Mouse (Mus musculus): ENCODE results near the gene Vmn1r44. TPM values are rescaled to one million over a fixed set of nuclear protein-coding genes. Genes with fewer than 3 reads are reported as not detected.
"Not testable (repeated sequence)": the region's sequence is repeated elsewhere in the genome, so short reads cannot be mapped to it uniquely, and the experiment has no call there.

The Vmn1r44 gene
- total RNA-seq (2014; fragmentation: Nextera tagmentation) (not detected in 2 replicates), total RNA-seq (2017) (0.27 and 0.29 TPM in 2 replicates), polyA plus RNA-seq (2012) (not detected in 2 replicates)

- no peak for DNase-seq (ENCODE audit: low spot score)
- Histone ChIP-seq H3K9me3 (replicated peaks) (no peaks in the 10 kb centered on the region), H3K27me3 (ENCODE audit: insufficient read depth, low read length) (no peaks in the 10 kb centered on the region), H3K4me1 (ENCODE audit: insufficient read depth, low read depth, low read length) (no peaks in the 10 kb centered on the region), H3K36me3 (replicated peaks) (no peaks in the 10 kb centered on the region), H3K4me3 (ENCODE audit: low read depth, low read length) (no peak within 1 kb of the TSS)
- no peak for TF ChIP-seq GATA1 (IDR thresholded peaks at IDR 0.05; ENCODE audit: borderline replicate concordance, low read length)
- ATAC-seq (ENCODE audit: extremely low read depth, insufficient number of reproducible peaks, low FRiP score, poor library complexity, severe bottlenecking), result no peak
These were observed at the start of gene Vmn1r44 for GRCm38 (mm10) chr6:89883360-89883759. TSS of gene Vmn1r44 (plus strand) at chr6:89883660.

GRCm38 (mm10) chr6:89857552-89857951 lies 25.9 kb upstream of the Vmn1r44 start:
- H3K4me1 ChIP-seq (ENCODE audit: insufficient read depth, low read depth, low read length), result no peaks in the 10 kb centered on the region
- no peak for DNase-seq (ENCODE audit: low spot score)

GRCm38 (mm10) chr6:89859839-89860238 lies 23.6 kb upstream of the Vmn1r44 start:
- no peak for TF ChIP-seq GATA1 (IDR thresholded peaks at IDR 0.05; ENCODE audit: borderline replicate concordance, low read length)
- TF ChIP-seq GATA2 (IDR thresholded peaks at IDR 0.05; ENCODE audit: borderline replicate concordance, low read depth, low read length), result no peak
- no peak for TF ChIP-seq TAL1 (conservative IDR thresholded peaks at IDR 0.05; ENCODE audit: low read depth, low read length)
- no peak for TF ChIP-seq CTCF (IDR thresholded peaks at IDR 0.05; ENCODE audit: low read depth, low read length)
- TF ChIP-seq POLR2AphosphoS5 (IDR thresholded peaks at IDR 0.05; ENCODE audit: insufficient replicate concordance, low read depth, low read length), result no peak
- Histone ChIP-seq H3K4me1 (ENCODE audit: insufficient read depth, low read depth, low read length) (no peaks in the 10 kb centered on the region), H3K36me3 (replicated peaks) (no peaks in the 10 kb centered on the region), H3K9me3 (replicated peaks) (no peaks in the 10 kb centered on the region), H3K4me3 (ENCODE audit: low read depth, low read length) (no peak overlapping the region), H3K27me3 (ENCODE audit: insufficient read depth, low read length) (0 out of 2 replicates have a peak, but pooled peaks cover under 1% of the 10 kb centered on the region)
- DNase-seq (ENCODE audit: low spot score) (no peak), ATAC-seq (ENCODE audit: extremely low read depth, insufficient number of reproducible peaks, low FRiP score, poor library complexity, severe bottlenecking) (no peak)

More at GRCm38 (mm10) chr6:89857552-89857951, 25.9 kb upstream of the Vmn1r44 start:
- Histone ChIP-seq H3K27me3 (ENCODE audit: insufficient read depth, low read length) (no peaks in the 10 kb centered on the region; the same call in 1 of the 2 replicates), H3K4me3 (ENCODE audit: low read depth, low read length) (no peak overlapping the region), H3K9me3 (replicated peaks) (no peaks in the 10 kb centered on the region), H3K36me3 (replicated peaks) (no peaks in the 10 kb centered on the region)
- no peak for TF ChIP-seq GATA1 (IDR thresholded peaks at IDR 0.05; ENCODE audit: borderline replicate concordance, low read length)
- TF ChIP-seq TAL1 (conservative IDR thresholded peaks at IDR 0.05; ENCODE audit: low read depth, low read length), result no peak
- TF ChIP-seq GATA2 (IDR thresholded peaks at IDR 0.05; ENCODE audit: borderline replicate concordance, low read depth, low read length), result no peak
- no peak for TF ChIP-seq POLR2AphosphoS5 (IDR thresholded peaks at IDR 0.05; ENCODE audit: insufficient replicate concordance, low read depth, low read length)
- no peak for TF ChIP-seq CTCF (IDR thresholded peaks at IDR 0.05; ENCODE audit: low read depth, low read length)
- ATAC-seq (ENCODE audit: extremely low read depth, insufficient number of reproducible peaks, low FRiP score, poor library complexity, severe bottlenecking), result no peak

- no peak for TF ChIP-seq TAL1 (conservative IDR thresholded peaks at IDR 0.05; ENCODE audit: low read depth, low read length)
- ATAC-seq (ENCODE audit: extremely low read depth, insufficient number of reproducible peaks, low FRiP score, poor library complexity, severe bottlenecking), result no peak
- Histone ChIP-seq H3K36me3 (replicated peaks) (no peaks in the 10 kb centered on the region), H3K4me3 (ENCODE audit: low read depth, low read length) (no peak overlapping the region), H3K4me1 (ENCODE audit: insufficient read depth, low read depth, low read length) (no peaks in the 10 kb centered on the region), H3K27me3 (ENCODE audit: insufficient read depth, low read length) (0 out of 2 replicates have a peak, but pooled peaks cover 2% of the 10 kb centered on the region), H3K9me3 (replicated peaks) (no peaks in the 10 kb centered on the region)
- no peak for DNase-seq (ENCODE audit: low spot score)
These were observed 19.7 kb upstream of the Vmn1r44 start for GRCm38 (mm10) chr6:89863792-89864191.

GRCm38 (mm10) chr6:89867276-89867675 lies 16.2 kb upstream of the Vmn1r44 start:
- no peak for DNase-seq (ENCODE audit: low spot score)
- Histone ChIP-seq H3K36me3 (replicated peaks) (no peaks in the 10 kb centered on the region), H3K4me3 (ENCODE audit: low read depth, low read length) (no peak overlapping the region), H3K27me3 (ENCODE audit: insufficient read depth, low read length) (0 out of 2 replicates have a peak, but pooled peaks cover 2% of the 10 kb centered on the region), H3K4me1 (ENCODE audit: insufficient read depth, low read depth, low read length) (no peaks in the 10 kb centered on the region), H3K9me3 (replicated peaks) (no peaks in the 10 kb centered on the region)
- ATAC-seq (ENCODE audit: extremely low read depth, insufficient number of reproducible peaks, low FRiP score, poor library complexity, severe bottlenecking), result no peak
- TF ChIP-seq GATA2 (IDR thresholded peaks at IDR 0.05; ENCODE audit: borderline replicate concordance, low read depth, low read length) (no peak), TAL1 (conservative IDR thresholded peaks at IDR 0.05; ENCODE audit: low read depth, low read length) (no peak), POLR2AphosphoS5 (IDR thresholded peaks at IDR 0.05; ENCODE audit: insufficient replicate concordance, low read depth, low read length) (no peak), GATA1 (IDR thresholded peaks at IDR 0.05; ENCODE audit: borderline replicate concordance, low read length) (no peak), CTCF (IDR thresholded peaks at IDR 0.05; ENCODE audit: low read depth, low read length) (no peak)

- H3K27me3 ChIP-seq (ENCODE audit: insufficient read depth, low read length), result 0 out of 2 replicates have a peak, but pooled peaks cover 2% of the 10 kb centered on the region
- H3K36me3 ChIP-seq (replicated peaks), result no peaks in the 10 kb centered on the region
- H3K4me3 ChIP-seq (ENCODE audit: low read depth, low read length), result no peak overlapping the region
- no peaks in the 10 kb centered on the region for H3K4me1 ChIP-seq (ENCODE audit: insufficient read depth, low read depth, low read length)
- DNase-seq (ENCODE audit: low spot score) (no peak), ATAC-seq (ENCODE audit: extremely low read depth, insufficient number of reproducible peaks, low FRiP score, poor library complexity, severe bottlenecking) (no peak)
- no peaks in the 10 kb centered on the region for H3K9me3 ChIP-seq (replicated peaks)
- no peak for TF ChIP-seq POLR2AphosphoS5 (IDR thresholded peaks at IDR 0.05; ENCODE audit: insufficient replicate concordance, low read depth, low read length)
- no peak for TF ChIP-seq TAL1 (conservative IDR thresholded peaks at IDR 0.05; ENCODE audit: low read depth, low read length)
- no peak for TF ChIP-seq GATA2 (IDR thresholded peaks at IDR 0.05; ENCODE audit: borderline replicate concordance, low read depth, low read length)
- no peak for TF ChIP-seq GATA1 (IDR thresholded peaks at IDR 0.05; ENCODE audit: borderline replicate concordance, low read length)
- TF ChIP-seq CTCF (IDR thresholded peaks at IDR 0.05; ENCODE audit: low read depth, low read length), result no peak
These were observed 15.5 kb upstream of the Vmn1r44 start for GRCm38 (mm10) chr6:89867976-89868375.

GRCm38 (mm10) chr6:89876313-89876712 lies 7.1 kb upstream of the Vmn1r44 start, which contains the start of the genes Vmn1r42 and Vmn1r43:
TSS of gene Vmn1r42 (minus strand) at chr6:89876413.
TSS of gene Vmn1r43 (minus strand) at chr6:89876413.
- H3K4me3 ChIP-seq (ENCODE audit: low read depth, low read length); DNase-seq (ENCODE audit: low spot score); ATAC-seq (ENCODE audit: extremely low read depth, insufficient number of reproducible peaks, low FRiP score, poor library complexity, severe bottlenecking); H3K36me3 ChIP-seq (replicated peaks); H3K9me3 ChIP-seq (replicated peaks); H3K27me3 ChIP-seq (ENCODE audit: insufficient read depth, low read length); H3K4me1 ChIP-seq (ENCODE audit: insufficient read depth, low read depth, low read length): not testable (repeated sequence)

Data from G1E (cell line).